Mouse (Mus musculus): ENCODE measurements around the gene Jam2. TPM values are rescaled to one million over a fixed set of nuclear protein-coding genes. Genes with fewer than 3 reads are reported as not detected.

The Jam2 gene
- total and polyA plus RNA-seq, 2 experiments, result 2.4 to 9.8 TPM

DNA sequence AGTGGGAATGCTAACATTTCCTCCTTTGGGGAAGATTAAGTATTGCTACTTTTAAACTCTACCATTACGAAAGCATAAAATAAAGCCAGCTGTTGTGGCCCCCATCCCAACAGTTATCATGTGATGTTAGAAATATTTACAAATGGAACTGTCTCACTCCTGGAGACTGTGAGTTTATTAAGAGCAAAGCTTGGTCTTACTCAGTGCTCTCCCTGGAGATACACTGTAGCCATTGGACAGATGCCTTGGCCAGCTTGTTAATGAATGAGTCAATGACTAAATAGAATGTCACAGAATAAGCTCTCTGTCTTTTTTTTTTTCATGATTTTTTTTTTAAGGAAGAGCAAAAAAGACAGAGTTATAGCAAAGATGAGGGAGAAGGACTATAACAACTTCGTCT, 2.5 kb upstream of the Jam2 start:
- Histone ChIP-seq H3K4me1 (ENCODE audit: control insufficient read depth, insufficient read depth, low read length) (peaks cover 4% of the 10 kb centered on the region; the same call in 1 of the 2 replicates), H3K27ac (replicated peaks; ENCODE audit: insufficient read depth, low read depth, low read length) (no peak overlapping the region), H3K79me2 (ENCODE audit: control insufficient read depth, insufficient read depth, low read length) (no peaks in the 10 kb centered on the region), H3K36me3 (ENCODE audit: control insufficient read depth, insufficient read depth, low read length) (no peaks in the 10 kb centered on the region), H3K27me3 (ENCODE audit: control insufficient read depth, insufficient read depth, low read length) (0 out of 2 replicates have a peak, but pooled peaks cover 4% of the 10 kb centered on the region), H3K9ac (ENCODE audit: low read depth, low read length) (no peak overlapping the region), H3K4me3 (ENCODE audit: insufficient read depth, low read depth, low read length) (no peak overlapping the region)
- TF ChIP-seq POLR2A (IDR thresholded peaks at IDR 0.05; ENCODE audit: extremely low read depth, insufficient read depth, low read length) (no peak), CTCF (IDR thresholded peaks at IDR 0.05; ENCODE audit: low read depth, low read length) (no peak)
- no peak for DNase-seq (ENCODE audit: extremely low read depth, low read depth, low spot score)
- 89% methylated on average over 2 of the region's 2 CpGs for WGBS

DNA sequence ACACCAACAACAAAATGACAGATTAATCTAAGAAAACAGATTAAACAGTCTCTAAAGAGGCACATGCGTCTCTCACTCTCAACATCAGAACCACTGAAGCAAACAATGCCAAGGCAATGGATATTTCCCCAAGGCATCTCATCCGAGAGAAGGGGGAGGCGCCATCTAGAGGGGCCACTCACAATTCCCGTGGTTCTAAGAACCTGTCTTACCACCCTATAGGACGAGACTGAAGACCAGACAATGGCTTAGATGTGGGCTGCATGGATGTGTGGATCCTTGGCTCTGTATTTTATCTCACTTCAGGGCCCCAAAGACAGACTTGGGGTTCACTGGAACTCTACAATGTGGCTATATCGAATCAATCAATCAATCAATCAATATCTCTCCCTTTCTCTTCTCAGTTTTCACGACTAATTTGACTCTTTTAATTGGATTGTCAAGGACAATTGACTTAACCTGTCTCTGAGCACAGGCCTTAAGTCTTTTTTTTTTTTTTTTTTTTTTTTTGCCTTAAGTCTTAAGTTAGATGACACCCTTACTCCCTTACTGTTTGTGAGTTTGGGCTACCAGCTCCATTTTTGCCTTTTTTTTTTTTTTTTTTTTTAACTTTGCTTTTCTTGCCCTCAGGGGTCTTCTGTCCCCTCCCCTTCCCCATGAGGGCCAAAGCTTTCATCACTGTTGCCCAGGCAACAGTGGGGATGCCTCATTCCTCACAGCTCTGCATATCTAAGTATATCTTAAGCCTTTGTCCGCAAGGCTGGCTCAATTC, 1.2 kb upstream of the Jam2 start:
- H3K9ac ChIP-seq (ENCODE audit: low read depth, low read length), result no peak overlapping the region
- 53% methylated on average over 8 of the region's 8 CpGs for WGBS
- H3K27ac ChIP-seq (replicated peaks; ENCODE audit: insufficient read depth, low read depth, low read length), result no peak overlapping the region
- H3K4me1 ChIP-seq (ENCODE audit: control insufficient read depth, insufficient read depth, low read length), result peaks cover 4% of the 10 kb centered on the region; the same call in 1 of the 2 replicates
- no peak for DNase-seq (ENCODE audit: extremely low read depth, low read depth, low spot score)
- no peak for TF ChIP-seq CTCF (IDR thresholded peaks at IDR 0.05; ENCODE audit: low read depth, low read length)
- no peak for TF ChIP-seq POLR2A (IDR thresholded peaks at IDR 0.05; ENCODE audit: extremely low read depth, insufficient read depth, low read length)
- H3K79me2 ChIP-seq (ENCODE audit: control insufficient read depth, insufficient read depth, low read length), result no peaks in the 10 kb centered on the region
- no peak overlapping the region for H3K4me3 ChIP-seq (ENCODE audit: insufficient read depth, low read depth, low read length)
- H3K27me3 ChIP-seq (ENCODE audit: control insufficient read depth, insufficient read depth, low read length), result 0 out of 2 replicates have a peak, but pooled peaks cover 4% of the 10 kb centered on the region
- H3K36me3 ChIP-seq (ENCODE audit: control insufficient read depth, insufficient read depth, low read length), result no peaks in the 10 kb centered on the region

DNA sequence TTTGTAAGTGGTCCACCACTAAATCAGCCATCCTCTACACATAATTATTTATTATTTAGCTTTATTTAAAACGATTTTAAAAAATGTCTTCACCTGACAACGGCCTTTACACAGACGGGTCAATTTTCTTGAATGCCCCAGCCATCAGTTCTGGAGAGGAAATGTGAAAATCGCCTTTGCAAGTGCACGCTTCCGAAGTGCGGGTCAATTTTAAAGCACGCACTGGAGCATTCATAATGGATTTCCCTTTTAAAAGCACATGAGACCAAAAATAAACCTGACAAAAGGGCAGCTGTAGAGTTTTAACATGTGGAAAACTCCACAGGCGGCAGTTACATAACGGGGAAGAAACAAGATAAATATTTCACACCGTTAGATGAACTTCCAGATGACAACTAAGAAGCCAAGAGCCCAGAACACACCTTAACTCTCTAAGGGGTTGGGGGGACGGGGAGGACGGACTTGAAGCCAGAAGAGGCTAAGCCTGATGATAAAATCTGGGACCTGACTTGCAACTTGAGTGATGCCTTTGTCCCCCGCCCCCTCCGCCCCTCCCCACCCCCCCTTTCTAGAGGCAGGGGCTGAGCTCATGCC, 558 bp upstream of the Jam2 start:
- Histone ChIP-seq H3K4me3 (ENCODE audit: insufficient read depth, low read depth, low read length) (peak overlapping the region; percentile 26; the same call in 1 of the 2 replicates), H3K9ac (ENCODE audit: low read depth, low read length) (no peak overlapping the region), H3K4me1 (ENCODE audit: control insufficient read depth, insufficient read depth, low read length) (peaks cover 4% of the 10 kb centered on the region; the same call in 1 of the 2 replicates), H3K36me3 (ENCODE audit: control insufficient read depth, insufficient read depth, low read length) (no peaks in the 10 kb centered on the region), H3K79me2 (ENCODE audit: control insufficient read depth, insufficient read depth, low read length) (no peaks in the 10 kb centered on the region), H3K27ac (replicated peaks; ENCODE audit: insufficient read depth, low read depth, low read length) (no peak overlapping the region), H3K27me3 (ENCODE audit: control insufficient read depth, insufficient read depth, low read length) (0 out of 2 replicates have a peak, but pooled peaks cover 4% of the 10 kb centered on the region)
- WGBS, result 15% methylated on average over 15 of the region's 15 CpGs
- DNase-seq (ENCODE audit: extremely low read depth, low read depth, low spot score), result no peak
- TF ChIP-seq POLR2A (IDR thresholded peaks at IDR 0.05; ENCODE audit: extremely low read depth, insufficient read depth, low read length) (no peak), CTCF (IDR thresholded peaks at IDR 0.05; ENCODE audit: low read depth, low read length) (no peak)

DNA sequence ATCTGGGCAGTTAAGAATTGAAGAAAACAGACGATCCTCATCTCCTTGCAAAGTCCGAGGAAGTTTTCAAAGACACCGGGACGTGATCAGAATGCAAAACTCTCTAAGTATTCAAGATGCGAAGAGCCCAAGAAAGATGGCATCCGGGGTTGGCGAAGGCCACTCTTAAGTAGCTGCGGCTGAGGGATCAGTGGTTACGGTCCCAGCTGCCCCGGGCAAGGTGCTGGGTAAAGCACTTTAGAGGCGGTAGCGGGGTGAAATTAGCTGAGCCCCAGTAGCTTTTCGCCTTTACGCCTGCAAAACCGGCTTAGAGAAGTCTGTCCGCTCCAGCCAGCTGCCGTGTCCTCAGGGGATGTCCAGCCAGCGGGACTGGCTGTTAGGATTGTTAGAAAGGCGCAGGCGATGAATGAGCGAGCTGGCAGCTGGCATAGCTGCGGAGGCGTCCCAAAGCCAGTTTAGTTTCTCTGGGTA, 873 bp downstream of the Jam2 start:
- peaks cover 4% of the 10 kb centered on the region; the same call in 1 of the 2 replicates for H3K4me1 ChIP-seq (ENCODE audit: control insufficient read depth, insufficient read depth, low read length)
- peak overlapping the region; percentile 96 for H3K4me3 ChIP-seq (ENCODE audit: insufficient read depth, low read depth, low read length)
- H3K27me3 ChIP-seq (ENCODE audit: control insufficient read depth, insufficient read depth, low read length), result 0 out of 2 replicates have a peak, but pooled peaks cover 4% of the 10 kb centered on the region
- no peak for TF ChIP-seq CTCF (IDR thresholded peaks at IDR 0.05; ENCODE audit: low read depth, low read length)
- H3K9ac ChIP-seq (ENCODE audit: low read depth, low read length), result peak overlapping the region; percentile 89
- H3K79me2 ChIP-seq (ENCODE audit: control insufficient read depth, insufficient read depth, low read length), result no peaks in the 10 kb centered on the region
- DNase-seq (ENCODE audit: extremely low read depth, low read depth, low spot score), result peak; percentile 10
- H3K36me3 ChIP-seq (ENCODE audit: control insufficient read depth, insufficient read depth, low read length), result no peaks in the 10 kb centered on the region; the same call in 1 of the 2 replicates
- 2% methylated on average over 23 of the region's 23 CpGs for WGBS
- H3K27ac ChIP-seq (replicated peaks; ENCODE audit: insufficient read depth, low read depth, low read length), result peak overlapping the region; percentile 58; the same call in 1 of the 2 replicates

DNA sequence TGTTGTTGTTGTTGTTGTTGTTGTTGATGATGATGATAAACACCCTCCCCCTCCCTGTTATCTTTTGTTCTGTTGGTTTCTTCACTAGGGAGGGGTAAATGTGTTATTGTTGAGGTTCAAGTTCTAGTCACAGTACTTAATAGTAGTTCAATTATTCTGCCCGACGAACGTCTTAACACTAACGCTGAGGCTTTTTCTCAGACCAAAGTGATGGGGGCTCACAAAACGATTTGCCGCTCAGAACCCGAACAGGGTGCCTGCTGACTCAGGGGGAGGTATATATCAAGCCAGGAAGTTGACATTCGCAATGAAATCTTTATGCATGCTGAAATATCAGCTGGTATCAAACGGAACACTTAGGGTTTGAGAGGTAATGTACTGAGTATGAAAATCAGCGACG, 1.4 kb downstream of the Jam2 start:
- Histone ChIP-seq H3K27me3 (ENCODE audit: control insufficient read depth, insufficient read depth, low read length) (0 out of 2 replicates have a peak, but pooled peaks cover 4% of the 10 kb centered on the region), H3K79me2 (ENCODE audit: control insufficient read depth, insufficient read depth, low read length) (no peaks in the 10 kb centered on the region), H3K9ac (ENCODE audit: low read depth, low read length) (no peak overlapping the region), H3K36me3 (ENCODE audit: control insufficient read depth, insufficient read depth, low read length) (no peaks in the 10 kb centered on the region; the same call in 1 of the 2 replicates), H3K4me1 (ENCODE audit: control insufficient read depth, insufficient read depth, low read length) (peaks cover 4% of the 10 kb centered on the region; the same call in 1 of the 2 replicates), H3K27ac (replicated peaks; ENCODE audit: insufficient read depth, low read depth, low read length) (no peak overlapping the region), H3K4me3 (ENCODE audit: insufficient read depth, low read depth, low read length) (peak overlapping the region; percentile 1; the same call in 1 of the 2 replicates)
- DNase-seq (ENCODE audit: extremely low read depth, low read depth, low spot score), result no peak
- TF ChIP-seq POLR2A (IDR thresholded peaks at IDR 0.05; ENCODE audit: extremely low read depth, insufficient read depth, low read length) (no peak), CTCF (IDR thresholded peaks at IDR 0.05; ENCODE audit: low read depth, low read length) (no peak)
- WGBS, result 55% methylated on average over 11 of the region's 11 CpGs
